Comparison of ENCODE assay signal across 24 mouse cellular contexts in the genomic region with DNA sequence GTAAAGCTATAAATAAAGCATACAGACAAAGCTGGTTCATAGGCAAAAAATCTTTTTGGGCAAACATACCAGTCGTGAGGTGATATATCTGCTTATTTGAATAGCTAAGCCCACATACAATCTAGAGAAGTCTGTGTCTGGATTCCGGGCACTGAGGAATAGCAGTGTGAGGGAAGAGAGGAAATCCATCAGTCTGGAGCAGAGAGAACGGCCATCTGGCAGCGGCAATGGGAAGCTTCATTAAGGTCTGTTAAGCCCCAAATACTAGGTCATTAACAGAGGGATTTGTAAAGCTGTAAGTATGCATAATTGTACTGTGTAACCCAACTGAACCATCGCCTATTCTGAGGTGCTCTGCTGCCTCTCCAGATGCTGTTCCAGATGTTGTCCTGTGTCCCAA.
DNase-seq lines count a peak whose midpoint lies in the region; ATAC-seq and TF ChIP-seq lines count a peak whose summit lies in the region.
"Had no signal": no experiment of that assay in that cellular context is flagged by ENCODE, and none has a peak within 500 bp of the region (broad histone marks: within the 10 kb centered on the region; RNA-seq: fewer than 3 reads in every experiment).

No protein-coding gene starts in this region.

- H3K36me3 ChIP-seq in midbrain, postnatal 0 days (ENCODE audit: insufficient read depth, low read length), result no peaks in the 10 kb centered on the region
- H3K36me3 ChIP-seq in midbrain, embryonic 11.5 days (ENCODE audit: control insufficient read depth, insufficient read depth, low read length), result no peaks in the 10 kb centered on the region
- H3K36me3 ChIP-seq in kidney, embryonic 16.5 days (ENCODE audit: insufficient read depth, low read length), result no peaks in the 10 kb centered on the region
- H3K36me3 ChIP-seq: embryonic facial prominence, embryonic 15.5 days; heart, embryonic 13.5 days; liver, embryonic 13.5 days; midbrain, embryonic 15.5 days; neural tube, embryonic 13.5 days had no signal

- no peaks in the 10 kb centered on the region for H3K9me3 ChIP-seq in midbrain, postnatal 0 days (ENCODE audit: low read length)
- H3K9me3 ChIP-seq in midbrain, embryonic 11.5 days (ENCODE audit: control insufficient read depth, low read length), result no peaks in the 10 kb centered on the region
- H3K9me3 ChIP-seq in kidney, embryonic 16.5 days (ENCODE audit: low read length), result no peaks in the 10 kb centered on the region
- H3K9me3 ChIP-seq: embryonic facial prominence, embryonic 15.5 days; heart, embryonic 13.5 days; liver, embryonic 13.5 days; midbrain, embryonic 15.5 days; neural tube, embryonic 13.5 days had no signal

- H3K27me3 ChIP-seq in midbrain, postnatal 0 days (ENCODE audit: insufficient read depth, low read length), result no peaks in the 10 kb centered on the region
- no peaks in the 10 kb centered on the region for H3K27me3 ChIP-seq in midbrain, embryonic 11.5 days (ENCODE audit: control insufficient read depth, insufficient read depth, low read length)
- H3K27me3 ChIP-seq in kidney, embryonic 16.5 days (ENCODE audit: insufficient read depth, low read length), result no peaks in the 10 kb centered on the region
- H3K27me3 ChIP-seq: embryonic facial prominence, embryonic 15.5 days; heart, embryonic 13.5 days; liver, embryonic 13.5 days; midbrain, embryonic 15.5 days; neural tube, embryonic 13.5 days had no signal

- no peak for TF ChIP-seq CTCF in midbrain, postnatal 0 days (IDR thresholded peaks at IDR 0.05)

- H3K9ac ChIP-seq in midbrain, postnatal 0 days (replicated peaks; ENCODE audit: low read length, poor library complexity, severe bottlenecking), result no peak overlapping the region
- H3K9ac ChIP-seq in midbrain, embryonic 11.5 days (ENCODE audit: low read length), result no peak overlapping the region
- H3K9ac ChIP-seq in kidney, embryonic 16.5 days (replicated peaks; ENCODE audit: low read length), result no peak overlapping the region
- H3K9ac ChIP-seq: embryonic facial prominence, embryonic 15.5 days; forebrain, postnatal 0 days; heart, embryonic 13.5 days; liver, embryonic 13.5 days; midbrain, embryonic 15.5 days; neural tube, embryonic 13.5 days had no signal

- WGBS in midbrain, postnatal 0 days, result 72% methylated on average over 5 of the region's 5 CpGs
- WGBS in midbrain, embryonic 11.5 days, result 84% methylated on average over 5 of the region's 5 CpGs
- 83% methylated on average over 5 of the region's 5 CpGs for WGBS in kidney, embryonic 16.5 days

- 0 out of 2 replicates have a peak, but pooled peaks have one; percentile 42 for ATAC-seq in cerebellum, adult (ENCODE audit: insufficient number of reproducible peaks, low FRiP score, low TSS enrichment)
- no peak for ATAC-seq in midbrain, postnatal 0 days (ENCODE audit: low FRiP score)
- no peak for ATAC-seq in midbrain, embryonic 11.5 days (ENCODE audit: low FRiP score)
- ATAC-seq in kidney, embryonic 16.5 days (ENCODE audit: low FRiP score, low TSS enrichment), result no peak
- ATAC-seq: activated CD4-positive, CD25-positive, alpha-beta regulatory T cell, adult 4 months; forebrain, postnatal 0 days; midbrain, embryonic 15.5 days had no signal

- DNase-seq in cerebellum, postnatal 4 days (ENCODE audit: low spot score in 2 of 2), result no peak
- DNase-seq in midbrain, postnatal 0 days (ENCODE audit: low spot score), result peak; percentile 55
- DNase-seq in midbrain, embryonic 11.5 days (ENCODE audit: low spot score, missing footprints), result no peak
- peak; percentile 41 to 49 for DNase-seq in cerebellum, postnatal 14 days
- DNase-seq in thymus, postnatal 14 days, result no peak
- DNase-seq in urinary bladder, postnatal 10 days (ENCODE audit: low spot score), result no peak
- DNase-seq: adrenal gland, adult 8-10 months; forebrain, postnatal 0 days; gastrocnemius, postnatal 14 days; heart, adult 18-20 months; kidney, adult 11 months; layer of hippocampus, adult 9-11 months; liver, embryonic 13.5 days; lung, adult 2 months had no signal

- H3K27ac ChIP-seq in midbrain, postnatal 0 days (ENCODE audit: low read depth, low read length), result no peak overlapping the region
- no peak overlapping the region for H3K27ac ChIP-seq in midbrain, embryonic 11.5 days (ENCODE audit: low read depth, low read length)
- no peak overlapping the region for H3K27ac ChIP-seq in kidney, embryonic 16.5 days (ENCODE audit: low read length)
- H3K27ac ChIP-seq: embryonic facial prominence, embryonic 15.5 days; heart, embryonic 13.5 days; kidney, postnatal 0 days; liver, embryonic 13.5 days; midbrain, embryonic 15.5 days; neural tube, embryonic 13.5 days; stomach, postnatal 0 days had no signal

- no peak overlapping the region for H3K4me2 ChIP-seq in midbrain, postnatal 0 days (ENCODE audit: low read depth, low read length, poor library complexity, severe bottlenecking)
- no peak overlapping the region for H3K4me2 ChIP-seq in midbrain, embryonic 11.5 days
- no peak overlapping the region for H3K4me2 ChIP-seq in kidney, embryonic 16.5 days (replicated peaks; ENCODE audit: low read depth, low read length)
- H3K4me2 ChIP-seq: embryonic facial prominence, embryonic 15.5 days; heart, embryonic 13.5 days; liver, embryonic 13.5 days; midbrain, embryonic 15.5 days; neural tube, embryonic 13.5 days had no signal

- no peak overlapping the region for H3K4me3 ChIP-seq in midbrain, postnatal 0 days (ENCODE audit: low read depth, low read length)
- H3K4me3 ChIP-seq in midbrain, embryonic 11.5 days (ENCODE audit: low read depth, low read length), result no peak overlapping the region
- H3K4me3 ChIP-seq in kidney, embryonic 16.5 days (ENCODE audit: low read length), result no peak overlapping the region
- H3K4me3 ChIP-seq: embryonic facial prominence, embryonic 15.5 days; heart, embryonic 13.5 days; liver, embryonic 13.5 days; midbrain, embryonic 15.5 days; myocyte; neural tube, embryonic 13.5 days had no signal

- no peaks in the 10 kb centered on the region for H3K4me1 ChIP-seq in midbrain, postnatal 0 days (ENCODE audit: insufficient read depth, low read length)
- no peaks in the 10 kb centered on the region for H3K4me1 ChIP-seq in midbrain, embryonic 11.5 days (ENCODE audit: control insufficient read depth, insufficient read depth, low read length)
- H3K4me1 ChIP-seq in kidney, embryonic 16.5 days (ENCODE audit: insufficient read depth, low read length), result peaks cover 5% of the 10 kb centered on the region; the same call in 1 of the 2 replicates
- H3K4me1 ChIP-seq: embryonic facial prominence, embryonic 15.5 days; heart, embryonic 13.5 days; liver, embryonic 13.5 days; midbrain, embryonic 15.5 days; neural tube, embryonic 13.5 days had no signal

Comparison
In these comparisons a context has a peak if more than half of its experiments do, and no peak if none do; other contexts are left out.
1. DNase-seq: peak in midbrain, postnatal 0 days (single experiment) and cerebellum, postnatal 14 days (2 of 2); none in cerebellum, postnatal 4 days (0 of 2), midbrain, embryonic 11.5 days (single experiment), thymus, postnatal 14 days (single experiment) and urinary bladder, postnatal 10 days (single experiment).